Mouse (Mus musculus) urinary bladder, postnatal 36 days (tissue): ENCODE data around the gene Spp1.
"Not testable (repeated sequence)": the region's sequence is repeated elsewhere in the genome, so short reads cannot be mapped to it uniquely, and the experiment has no call there.

ENCODE experiments used
- DNase-seq, 2 experiments: peaks; one replicate each; pipeline ENCODE4 v3.0.0; 2022; ENCODE audit warnings: low spot score in 2 of 2, mixed read lengths in 1 of 2

The Spp1 gene

DNA sequence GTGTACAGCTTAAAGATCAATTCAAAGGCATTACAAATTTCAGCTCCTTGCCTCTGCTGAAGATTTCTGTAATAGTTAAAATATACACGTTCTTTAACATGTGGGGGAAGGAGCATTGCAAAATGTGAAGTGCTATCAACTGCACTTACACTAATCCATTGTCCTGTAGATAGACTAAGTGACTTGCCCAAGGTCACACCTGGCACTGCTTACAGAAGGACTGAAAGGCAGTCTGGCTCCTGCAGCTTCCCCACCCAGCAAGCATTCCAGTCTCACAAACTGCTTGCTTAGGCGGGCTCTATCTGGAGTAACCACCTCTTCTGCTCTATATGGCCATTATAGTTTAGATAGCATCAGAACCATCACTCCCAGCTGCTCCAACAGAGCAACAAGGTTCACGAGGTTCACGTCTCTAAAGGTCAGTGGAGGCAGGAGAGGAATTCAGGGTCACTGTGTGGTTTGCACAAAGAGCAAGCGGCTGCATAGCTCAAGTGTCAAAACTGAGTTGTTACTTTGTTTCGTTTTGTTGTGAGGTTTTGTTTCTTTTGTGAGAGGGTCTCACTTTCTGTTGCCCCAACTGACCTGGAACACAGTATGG, 851 bp upstream of the Spp1 start:
- DNase-seq: no peak

DNA sequence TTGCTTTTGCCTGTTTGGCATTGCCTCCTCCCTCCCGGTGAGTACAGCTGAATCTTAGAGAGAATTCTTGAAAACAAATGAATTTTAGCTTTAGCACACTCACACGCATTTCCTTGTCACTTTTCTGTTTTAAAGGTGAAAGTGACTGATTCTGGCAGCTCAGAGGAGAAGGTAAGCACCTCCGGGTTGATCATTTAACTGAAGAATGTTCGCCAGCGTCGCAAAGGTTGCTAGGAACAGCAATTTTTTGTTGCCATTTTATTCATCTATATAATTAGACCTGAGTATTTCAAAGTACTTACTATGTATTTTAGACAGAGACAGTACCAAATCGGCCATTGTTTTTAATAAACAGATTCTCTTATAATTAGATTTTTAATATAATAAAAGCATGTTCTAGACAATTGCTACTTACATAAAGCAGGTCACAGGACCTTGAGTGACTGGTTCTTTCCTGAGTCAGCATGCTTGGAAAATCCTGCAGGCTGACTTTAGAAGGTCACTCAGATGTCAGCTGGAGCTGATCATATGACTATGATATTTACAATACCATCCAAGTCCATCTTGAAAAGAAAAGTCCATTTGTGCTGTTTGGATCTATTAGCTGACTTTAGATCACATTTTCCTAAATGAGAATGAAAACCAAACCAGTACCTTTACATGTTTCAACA, 1.6 kb downstream of the Spp1 start:
- no peak for DNase-seq

DNA sequence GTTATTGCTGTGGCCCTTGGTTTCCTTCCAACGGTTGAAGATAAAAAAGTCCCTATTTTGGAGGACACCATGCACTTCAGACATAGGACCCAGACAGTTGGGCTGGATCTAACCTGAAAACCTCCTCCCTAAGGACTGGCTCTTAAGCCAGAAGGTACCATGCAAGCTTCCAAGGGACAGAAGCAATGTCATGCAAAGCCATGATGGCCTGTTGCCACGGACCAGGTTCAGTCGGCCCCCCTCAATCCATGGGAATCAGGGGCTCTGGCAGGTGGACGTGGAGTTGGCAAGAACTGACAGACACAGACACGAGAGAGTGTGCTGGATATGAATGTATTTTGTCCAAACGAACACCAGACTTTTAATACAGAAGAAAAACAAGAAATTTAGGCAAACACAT, 7.5 kb downstream of the Spp1 start:
- no peak for DNase-seq

DNA sequence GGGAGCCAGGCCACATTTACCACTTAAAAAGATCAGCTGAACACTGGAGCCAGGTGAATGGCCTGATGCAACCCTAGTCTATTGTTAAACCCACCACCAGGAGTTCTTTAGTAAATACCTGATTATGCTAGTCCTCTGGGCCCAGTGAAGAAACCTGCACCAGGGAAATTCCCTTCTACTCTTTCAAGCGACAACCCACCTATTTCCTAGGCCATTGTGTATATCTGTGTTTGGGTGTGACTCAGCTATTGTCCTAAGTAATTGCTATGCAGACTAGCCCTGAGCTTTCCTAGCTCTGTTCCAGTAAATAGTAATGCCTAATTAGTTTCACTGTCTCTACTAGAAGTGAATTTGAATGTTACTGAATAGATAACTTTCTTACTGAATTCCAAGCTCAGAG, 7.9 kb downstream of the Spp1 start:
- no peak for DNase-seq

DNA sequence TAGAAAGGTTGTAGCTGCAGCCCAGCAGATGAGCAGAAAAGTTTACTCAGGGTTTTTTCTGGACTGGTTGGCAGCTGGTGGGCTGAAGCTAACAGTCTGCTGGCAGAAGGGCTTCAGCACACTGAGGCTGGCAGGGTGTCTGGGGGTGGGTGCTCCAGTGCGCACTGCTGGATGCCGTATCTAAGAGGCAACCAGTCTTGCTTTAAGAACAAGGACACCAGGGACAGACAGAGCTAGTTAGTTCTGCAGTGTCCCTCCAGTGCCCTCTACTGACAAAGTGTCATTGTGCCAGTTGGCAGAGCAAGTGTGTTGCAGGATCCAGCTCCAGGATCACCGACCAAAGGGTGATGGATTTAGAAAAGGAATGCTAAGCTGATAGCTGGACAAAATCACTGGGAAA, 11.2 kb downstream of the Spp1 start:
- peak in 1 of 2 experiments; percentile 32 for DNase-seq

DNA sequence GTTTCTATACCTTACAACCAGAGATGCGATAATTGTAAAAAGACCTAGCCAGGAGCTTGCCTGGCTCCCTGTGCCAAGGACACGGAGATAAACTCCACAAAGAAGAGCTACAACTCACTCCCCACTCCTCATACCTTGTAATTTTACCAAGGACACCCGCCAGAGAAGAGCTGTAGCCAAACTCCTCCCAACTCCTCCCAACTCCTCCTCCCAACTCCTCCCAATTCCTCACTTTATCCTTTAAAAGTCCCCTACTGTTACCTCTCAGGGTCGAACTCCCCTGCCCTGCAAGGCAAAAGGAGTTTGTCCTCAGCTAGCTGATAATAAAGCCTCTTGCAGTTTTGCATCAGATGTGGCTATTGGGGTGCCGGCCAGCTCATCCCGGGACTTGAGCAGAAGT, 13.4 kb downstream of the Spp1 start:
- DNase-seq: not testable (repeated sequence)

DNA sequence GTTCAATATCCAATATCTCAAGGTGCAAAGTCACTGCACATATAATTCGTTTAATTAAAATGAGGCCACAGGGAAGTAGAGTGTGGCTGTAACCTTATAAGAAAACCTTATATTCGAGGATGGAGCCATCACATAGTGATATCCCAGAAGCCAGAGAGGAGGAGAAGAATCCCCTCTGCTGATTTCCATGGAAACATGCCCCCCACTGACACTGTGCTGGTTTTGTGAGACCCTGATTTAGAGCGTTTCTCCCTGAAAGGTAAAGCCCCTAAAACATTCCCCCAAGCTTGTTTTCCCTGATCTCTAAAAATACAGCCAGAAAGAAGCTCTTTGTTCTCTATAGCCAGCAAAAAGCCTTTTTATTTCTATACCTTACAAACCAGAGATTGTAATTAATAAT, 14.6 kb downstream of the Spp1 start:
- DNase-seq: no peak

DNA sequence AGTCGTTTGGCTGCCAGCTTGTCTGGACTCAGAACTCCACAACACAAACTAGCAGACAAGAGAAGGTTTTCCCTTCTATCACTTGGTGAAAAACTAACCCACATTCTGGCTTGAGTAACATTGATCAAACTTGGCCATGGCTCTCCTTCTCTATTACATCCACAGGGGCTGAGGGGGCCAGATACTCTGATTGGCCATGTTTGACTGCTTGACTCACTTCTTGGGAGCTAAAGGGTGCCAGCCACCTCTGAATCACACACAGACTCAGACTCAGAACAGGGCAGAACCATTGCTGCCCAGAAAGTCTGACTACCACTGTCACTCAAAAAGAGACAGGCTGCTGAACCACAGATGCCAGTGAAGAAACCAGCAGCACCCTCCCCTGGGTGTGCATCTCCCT, 18.2 kb downstream of the Spp1 start:
- DNase-seq: no peak

DNA sequence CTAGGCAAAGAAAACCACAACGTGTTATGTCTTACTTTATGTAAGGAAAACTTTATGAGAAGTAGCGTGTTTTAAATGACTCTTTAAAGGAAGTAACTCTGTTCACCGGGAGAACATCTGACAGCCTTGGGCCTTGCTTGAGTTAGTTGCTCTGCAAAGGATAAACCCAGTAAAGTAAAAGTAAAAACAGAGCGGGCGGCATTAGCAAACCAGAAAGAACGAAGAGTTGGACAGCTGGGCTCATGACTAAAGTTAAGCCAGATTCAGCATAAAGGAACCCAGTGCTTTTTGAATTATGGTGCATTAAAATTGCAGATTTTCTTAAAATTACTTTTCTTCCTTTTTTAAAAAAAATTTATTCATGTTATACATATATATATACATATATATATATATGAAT, 19.6 kb downstream of the Spp1 start:
- no peak for DNase-seq

DNA sequence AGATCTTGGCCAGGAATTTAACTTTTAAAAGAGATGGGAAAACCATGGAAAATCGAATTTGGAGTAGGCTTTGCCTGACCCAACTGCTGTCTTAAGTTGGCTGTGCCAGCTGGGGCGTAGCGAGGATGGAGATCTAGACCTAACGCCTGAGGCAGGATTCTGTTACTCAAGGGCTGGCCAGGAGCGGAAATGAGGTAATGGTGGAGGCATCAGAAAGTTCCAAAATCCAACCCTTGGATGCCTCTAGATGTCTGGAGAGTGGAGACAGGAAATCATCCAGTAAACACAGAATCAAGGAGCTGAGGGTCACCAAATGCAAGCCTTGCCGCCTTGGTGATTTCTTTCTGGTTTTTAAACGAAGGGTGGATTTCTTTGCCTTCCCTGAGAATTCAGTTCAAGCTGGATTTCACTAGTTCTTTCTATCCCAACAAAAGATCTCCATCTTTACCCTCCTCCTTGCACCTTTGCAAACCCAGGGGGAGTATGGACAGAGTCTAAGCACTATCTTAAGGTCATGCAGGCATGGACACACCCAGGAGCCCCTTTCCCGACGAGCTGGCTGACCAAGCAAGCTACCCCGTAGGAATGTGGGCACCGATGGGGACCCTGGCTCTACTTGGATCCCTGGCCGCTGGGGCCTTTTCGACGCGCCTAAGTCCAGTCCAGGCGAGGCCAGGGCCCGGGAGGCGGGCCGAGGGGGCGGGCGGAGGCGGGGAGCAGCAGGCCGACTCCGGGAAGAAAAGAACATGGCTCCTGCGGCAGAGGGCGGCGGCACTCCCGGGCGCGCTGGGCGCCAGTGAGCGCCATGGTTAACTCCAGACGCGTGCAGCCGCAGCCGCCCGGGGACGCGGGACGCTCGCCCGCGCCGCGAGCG, 24.2 kb downstream of the Spp1 start, which contains the start of gene Pkd2:
TSS of gene Pkd2 (plus strand) at position 619 of the 874 bp plus-strand sequence.
- DNase-seq: peak; percentile 70 to 80

DNA sequence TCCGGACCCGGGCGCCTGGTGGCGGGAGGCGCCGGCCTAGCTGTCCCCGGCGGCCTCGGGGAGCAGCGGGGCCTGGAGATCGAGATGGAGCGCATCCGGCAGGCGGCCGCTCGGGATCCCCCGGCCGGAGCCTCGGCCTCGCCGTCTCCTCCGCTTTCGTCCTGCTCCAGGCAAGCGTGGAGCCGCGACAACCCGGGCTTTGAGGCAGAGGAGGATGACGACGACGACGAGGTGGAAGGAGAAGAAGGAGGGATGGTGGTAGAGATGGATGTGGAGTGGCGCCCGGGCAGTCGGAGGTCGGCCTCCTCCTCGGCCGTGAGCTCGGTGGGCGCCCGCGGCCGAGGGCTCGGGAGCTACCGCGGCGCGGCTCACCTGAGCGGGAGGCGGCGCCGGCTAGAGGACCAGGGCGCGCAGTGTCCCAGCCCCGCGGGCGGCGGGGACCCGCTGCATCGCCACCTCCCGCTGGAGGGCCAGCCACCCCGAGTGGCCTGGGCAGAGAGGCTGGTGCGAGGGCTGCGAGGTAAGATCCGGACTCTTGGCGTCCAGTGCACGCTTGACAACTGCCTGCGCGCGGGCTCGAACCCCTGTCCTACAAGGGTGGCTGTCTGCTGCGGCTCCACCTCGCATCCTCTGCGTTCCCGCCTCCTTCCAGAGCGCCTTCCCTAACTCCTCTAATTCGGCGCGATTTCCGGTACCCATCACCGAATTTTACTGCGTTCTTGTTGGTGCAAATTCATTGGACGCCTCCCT, 25.0 kb downstream of the Spp1 start:
- DNase-seq: peak; percentile 23 to 40

DNA sequence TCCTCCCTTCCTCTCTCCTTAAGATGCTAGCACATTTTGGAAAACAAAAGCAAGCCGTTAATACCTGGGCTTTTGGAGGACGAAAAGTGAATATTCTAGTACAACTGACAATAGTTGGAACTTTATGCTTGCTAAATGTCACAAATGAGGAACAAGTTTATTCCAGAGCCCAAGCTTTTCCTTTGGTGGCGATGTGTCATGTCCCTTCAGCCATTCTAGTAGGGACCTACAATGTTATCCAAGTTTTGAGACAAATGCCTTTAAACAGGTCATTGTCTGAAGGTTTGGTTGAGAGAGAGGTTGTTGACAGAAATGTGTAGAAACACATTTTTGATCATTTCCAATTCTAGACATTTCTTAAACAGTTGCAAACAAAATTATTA, 25.5 kb downstream of the Spp1 start:
- DNase-seq: no peak

DNA sequence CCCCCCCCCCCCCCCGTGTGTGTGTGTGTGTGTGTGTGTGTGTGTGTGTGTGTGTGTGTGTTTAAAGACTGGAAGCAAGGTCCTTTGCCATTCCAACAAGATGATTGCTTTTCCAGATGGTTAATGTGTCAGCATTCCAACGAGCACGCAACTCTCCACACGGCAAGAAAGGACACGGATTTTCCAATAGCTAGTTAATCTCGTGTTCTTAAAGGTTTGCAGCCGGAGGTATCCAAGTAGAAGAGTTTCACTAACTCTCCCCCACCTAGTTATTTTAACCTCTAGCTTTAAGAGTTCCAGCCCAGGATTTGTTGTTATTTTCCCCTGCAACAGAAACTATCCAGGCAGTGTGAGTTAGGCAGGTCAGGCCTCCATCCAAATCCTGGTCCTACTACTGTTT, 25.9 kb downstream of the Spp1 start:
- no peak for DNase-seq

DNA sequence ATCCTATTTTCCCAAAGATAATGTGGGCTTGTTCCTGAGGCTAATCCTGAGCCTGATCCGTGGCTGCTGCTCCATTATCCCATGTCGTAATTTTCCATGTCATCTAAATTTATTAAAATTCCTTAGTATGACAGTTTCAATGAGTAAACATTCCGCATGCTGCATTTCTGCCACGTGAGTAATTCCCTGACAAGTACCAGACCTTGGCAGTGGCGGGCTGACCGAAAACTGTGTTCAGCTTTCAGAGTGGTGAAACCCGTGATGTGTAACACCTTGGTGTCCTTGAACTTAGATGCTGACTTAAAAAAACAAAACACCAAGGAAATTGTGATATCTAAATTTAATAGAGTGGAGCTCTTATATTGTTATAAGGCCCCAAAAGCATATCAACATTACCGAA, 30.4 kb downstream of the Spp1 start:
- DNase-seq: no peak

DNA sequence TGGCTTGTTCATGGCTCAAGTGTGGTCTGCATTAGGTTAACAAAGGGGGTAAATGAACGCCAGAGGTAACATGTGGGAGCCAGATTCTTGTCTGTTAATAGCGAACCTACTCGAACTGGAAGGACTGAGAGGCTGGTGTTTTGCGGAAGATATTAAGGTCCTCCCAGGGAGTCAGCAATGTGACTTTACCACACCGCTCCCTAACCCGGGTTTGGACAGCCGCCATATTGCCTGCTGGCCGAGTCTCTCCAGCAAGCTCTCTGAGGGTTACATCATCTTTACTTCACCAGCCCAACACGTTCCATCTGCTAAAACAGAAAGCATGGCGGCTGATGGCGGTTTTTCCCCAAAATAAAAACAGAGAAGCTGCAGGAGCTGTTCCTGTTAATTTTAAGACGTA, 30.8 kb downstream of the Spp1 start:
- peak; percentile 37 to 76 for DNase-seq

DNA sequence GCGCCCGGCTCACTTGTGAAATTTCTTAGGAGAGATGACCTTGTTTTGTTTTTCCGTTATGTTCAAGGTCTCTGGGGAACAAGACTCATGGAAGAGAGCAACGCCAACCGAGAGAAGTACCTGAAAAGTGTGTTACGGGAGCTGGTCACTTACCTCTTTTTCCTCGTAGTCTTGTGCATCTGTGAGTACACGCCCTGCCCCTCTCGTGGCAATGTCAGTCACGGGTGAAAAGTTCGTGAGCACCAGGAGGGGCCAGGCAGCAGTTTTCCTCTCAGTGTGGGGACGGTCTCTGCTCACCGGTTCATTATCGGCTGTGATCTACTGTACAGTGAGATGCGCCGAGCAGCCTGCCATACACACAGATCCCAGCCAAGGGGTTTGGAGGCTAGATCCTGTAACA, 31.9 kb downstream of the Spp1 start:
- DNase-seq: no peak

DNA sequence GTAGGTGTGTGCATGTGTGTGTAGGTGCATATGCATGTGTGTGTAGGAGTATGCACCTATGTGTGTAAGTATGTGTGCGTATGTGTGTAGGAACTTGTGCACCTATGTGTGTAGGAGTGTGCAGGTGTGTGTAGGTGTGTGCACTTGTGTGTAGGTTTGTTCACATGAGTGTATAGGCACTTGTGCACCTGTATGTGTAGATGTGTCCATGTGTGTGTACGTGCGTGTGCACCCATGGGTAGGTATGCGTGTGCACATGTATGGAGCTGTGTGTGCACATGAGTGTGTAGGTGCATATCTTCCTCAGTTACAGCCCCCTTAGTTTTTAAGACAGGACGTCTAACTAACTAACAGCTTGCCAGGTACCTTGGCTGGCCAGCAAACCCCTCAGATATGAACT, 33.7 kb downstream of the Spp1 start:
- no peak for DNase-seq

DNA sequence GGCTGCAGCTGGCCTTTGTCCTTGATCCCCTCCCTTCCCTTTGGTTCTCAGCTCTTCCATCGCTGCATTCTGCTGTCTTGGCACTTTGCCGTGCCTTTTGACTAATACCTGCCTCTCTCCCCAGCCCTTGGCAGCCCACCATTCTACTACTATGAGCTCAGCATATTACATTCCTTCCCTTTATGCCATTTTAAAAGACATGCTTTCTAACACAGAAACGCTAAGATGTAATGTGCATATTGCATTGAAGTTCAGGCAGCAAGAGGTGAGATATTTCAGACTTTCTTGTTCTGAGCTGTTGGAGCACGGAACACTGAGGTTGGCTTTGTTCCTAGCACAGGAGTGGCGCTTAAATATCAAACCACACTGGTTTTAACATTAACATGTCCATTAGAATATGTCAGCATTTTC, 36.1 kb downstream of the Spp1 start:
- DNase-seq: no peak

DNA sequence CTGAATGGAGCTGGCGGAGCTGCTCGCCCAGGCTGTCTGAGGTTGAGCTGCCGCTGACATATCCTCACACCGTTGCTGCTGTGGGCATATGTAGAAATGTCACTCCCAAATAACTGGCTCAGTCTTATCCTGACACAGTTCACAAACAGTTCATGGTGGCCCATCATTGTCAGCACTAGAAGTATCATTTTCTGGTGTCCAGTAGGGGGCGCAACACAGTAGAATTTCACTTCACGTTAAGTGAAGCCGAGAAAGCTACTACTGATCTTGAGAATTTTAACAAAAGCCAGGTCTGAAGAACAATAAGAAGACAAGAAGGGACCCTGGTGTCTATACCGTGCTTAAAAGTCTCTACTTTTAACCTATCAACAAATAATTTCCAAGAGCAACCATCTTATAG, 37.5 kb downstream of the Spp1 start:
- DNase-seq: no peak

DNA sequence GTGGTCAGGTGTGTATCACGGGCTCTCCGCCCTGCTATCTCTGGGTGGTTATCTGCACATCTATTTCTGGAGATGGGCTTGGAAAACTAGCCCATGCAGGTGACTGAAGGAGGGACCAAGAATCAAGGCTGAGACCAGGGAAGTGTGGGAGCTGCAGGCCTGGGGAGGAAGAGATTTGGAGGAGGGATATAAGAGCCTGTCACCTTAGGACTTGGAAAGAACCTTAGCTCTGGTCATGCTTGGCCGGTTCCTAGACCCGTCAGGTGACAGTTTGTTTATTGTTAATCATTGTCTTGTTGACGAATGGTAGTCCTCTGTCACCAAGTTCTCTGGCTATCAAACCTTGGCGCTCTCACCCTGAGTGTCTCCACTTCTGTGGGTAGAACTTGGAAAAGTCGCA, 45.4 kb downstream of the Spp1 start:
- no peak for DNase-seq

DNA sequence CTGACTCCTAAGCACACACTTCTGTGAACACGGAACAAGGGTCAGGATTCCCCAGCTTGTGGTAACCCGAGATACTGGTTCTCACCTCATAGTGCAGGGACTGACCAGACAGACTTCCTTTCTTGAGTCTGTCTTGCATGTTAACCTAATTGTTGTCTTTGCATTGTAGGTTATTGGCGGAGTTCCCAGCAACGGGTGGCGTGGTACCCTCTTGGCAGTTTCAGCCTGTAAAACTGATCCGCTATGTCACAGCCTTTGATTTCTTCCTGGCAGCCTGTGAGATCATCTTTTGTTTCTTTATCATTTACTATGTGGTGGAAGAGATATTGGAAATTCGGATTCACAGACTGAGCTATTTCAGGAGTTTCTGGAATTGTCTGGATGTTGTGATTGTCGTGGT, 47.9 kb downstream of the Spp1 start:
- no peak for DNase-seq
